Mouse (Mus musculus): ENCODE results near the gene Farp2. TPM values are rescaled to one million over a fixed set of nuclear protein-coding genes. Genes with fewer than 3 reads are reported as not detected.

Gene Farp2
- polyA plus RNA-seq, 1 experiment: 6.3 TPM

DNA sequence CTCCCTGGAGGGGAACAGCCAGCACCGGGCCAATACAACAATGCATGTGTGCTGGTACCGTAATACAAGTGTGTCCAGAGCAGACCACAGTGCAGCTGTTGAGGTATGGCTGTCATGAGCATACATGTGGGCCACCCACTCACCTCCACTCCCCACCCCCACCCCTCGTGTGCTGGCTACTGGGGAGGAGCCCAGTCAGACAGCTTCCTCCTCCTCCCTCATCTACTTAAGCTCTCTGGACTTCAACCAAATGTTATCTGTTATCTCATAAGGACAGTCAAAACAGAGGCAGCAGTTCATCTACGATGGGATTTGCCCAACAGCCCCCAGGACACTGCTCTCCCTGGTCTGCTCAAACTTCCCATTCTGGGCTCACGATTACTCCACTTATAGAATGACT, 107.1 kb downstream of the Farp2 start:
- Histone ChIP-seq H3K4me1 (ENCODE audit: control insufficient read depth, insufficient read depth, low read length) (no peaks in the 10 kb centered on the region), H3K27ac (ENCODE audit: insufficient read depth, low read length) (no peak overlapping the region), H3K27me3 (ENCODE audit: control insufficient read depth, insufficient read depth, low read length) (no peaks in the 10 kb centered on the region), H3K4me3 (replicated peaks; ENCODE audit: insufficient read depth, low read depth, low read length) (no peak overlapping the region)
- DNase-seq: no peak
- 82% methylated on average over 5 of the region's 5 CpGs for whole genome bisulfite sequencing
- TF ChIP-seq CTCF (IDR thresholded peaks at IDR 0.05; ENCODE audit: borderline replicate concordance, insufficient read depth, low read depth, low read length) (no peak), POLR2A (IDR thresholded peaks at IDR 0.05; ENCODE audit: borderline replicate concordance, insufficient read depth, low read length) (no peak)

DNA sequence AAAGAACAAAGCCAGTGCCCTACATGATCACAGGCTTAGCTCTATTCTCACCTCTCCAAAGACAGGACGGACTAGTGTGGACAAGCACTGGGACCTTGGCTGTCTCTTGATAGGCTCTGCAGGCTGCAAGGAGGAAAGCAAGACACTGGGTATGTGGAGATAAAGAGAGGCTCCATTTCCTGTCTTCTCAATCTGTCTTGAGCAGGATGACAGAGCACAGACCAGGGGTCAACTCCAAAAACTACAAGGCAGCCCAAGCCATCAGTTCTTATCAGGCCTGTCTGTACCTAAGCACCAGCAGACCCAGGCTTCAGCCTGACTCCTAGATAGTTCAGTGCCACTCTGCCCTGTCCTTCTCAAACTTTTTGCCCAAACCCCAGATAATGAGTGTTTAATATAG, 112.6 kb downstream of the Farp2 start:
- no peak overlapping the region for H3K27ac ChIP-seq (ENCODE audit: insufficient read depth, low read length)
- TF ChIP-seq POLR2A (IDR thresholded peaks at IDR 0.05; ENCODE audit: borderline replicate concordance, insufficient read depth, low read length): no peak
- TF ChIP-seq CTCF (IDR thresholded peaks at IDR 0.05; ENCODE audit: borderline replicate concordance, insufficient read depth, low read depth, low read length): no peak
- WGBS: 97% methylated on average over 1 of the region's 1 CpGs

DNA sequence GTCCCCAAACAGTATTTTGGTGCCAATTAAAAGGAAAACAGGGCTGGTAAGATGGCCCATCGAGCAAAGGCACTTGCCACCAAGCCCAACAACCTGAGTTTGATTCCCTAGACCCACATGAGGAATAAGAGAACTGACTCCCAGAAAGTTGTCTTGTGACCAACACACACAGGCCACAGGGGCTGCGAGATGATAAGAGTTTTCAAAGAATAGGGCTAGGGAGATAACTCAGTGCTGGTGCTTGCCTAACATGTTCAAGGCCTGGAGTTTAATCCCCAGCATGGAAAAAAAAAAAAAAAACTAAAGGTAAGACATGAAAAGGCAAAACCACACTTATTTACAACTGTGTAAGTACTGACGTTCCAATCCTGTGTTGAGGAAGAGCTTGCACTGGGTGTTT, 118.9 kb downstream of the Farp2 start:
- WGBS: 96% methylated on average over 3 of the region's 3 CpGs
- TF ChIP-seq POLR2A (IDR thresholded peaks at IDR 0.05; ENCODE audit: borderline replicate concordance, insufficient read depth, low read length): no peak
- no peak for TF ChIP-seq CTCF (IDR thresholded peaks at IDR 0.05; ENCODE audit: borderline replicate concordance, insufficient read depth, low read depth, low read length)

More for the DNA sequence above, 112.6 kb downstream of the Farp2 start:
- no peak for DNase-seq
- Histone ChIP-seq H3K4me1 (ENCODE audit: control insufficient read depth, insufficient read depth, low read length) (no peaks in the 10 kb centered on the region), H3K4me3 (replicated peaks; ENCODE audit: insufficient read depth, low read depth, low read length) (no peak overlapping the region), H3K27me3 (ENCODE audit: control insufficient read depth, insufficient read depth, low read length) (no peaks in the 10 kb centered on the region)

DNA sequence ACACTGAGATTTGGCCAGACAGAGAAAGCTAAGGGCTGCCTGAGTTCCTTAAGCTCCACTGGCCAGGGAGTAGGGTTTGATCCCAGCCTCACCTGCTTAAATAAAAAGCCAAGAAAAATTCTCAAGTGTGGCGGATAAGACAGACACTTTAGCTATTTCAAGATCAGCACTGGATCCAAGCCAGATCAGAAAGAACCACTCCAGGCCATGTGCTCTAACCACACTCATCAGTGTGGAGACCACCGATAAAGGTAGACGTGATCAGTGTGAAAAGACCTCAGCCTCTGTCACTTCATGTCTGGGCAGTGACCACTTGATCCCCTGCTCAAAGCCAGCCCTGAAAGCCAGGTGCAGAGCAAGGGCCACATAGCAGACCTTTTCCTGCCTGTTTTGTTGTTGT, 120.8 kb downstream of the Farp2 start:
- TF ChIP-seq POLR2A (IDR thresholded peaks at IDR 0.05; ENCODE audit: borderline replicate concordance, insufficient read depth, low read length) (no peak), CTCF (IDR thresholded peaks at IDR 0.05; ENCODE audit: borderline replicate concordance, insufficient read depth, low read depth, low read length) (no peak)
- no peak for DNase-seq
- 57% methylated on average over 3 of the region's 3 CpGs for WGBS

More for the DNA sequence above, 118.9 kb downstream of the Farp2 start:
- H3K4me1 ChIP-seq (ENCODE audit: control insufficient read depth, insufficient read depth, low read length): peaks cover 6% of the 10 kb centered on the region; the same call in 1 of the 2 replicates
- no peaks in the 10 kb centered on the region for H3K27me3 ChIP-seq (ENCODE audit: control insufficient read depth, insufficient read depth, low read length)
- DNase-seq: no peak
- H3K4me3 ChIP-seq (replicated peaks; ENCODE audit: insufficient read depth, low read depth, low read length): no peak overlapping the region
- no peak overlapping the region for H3K27ac ChIP-seq (ENCODE audit: insufficient read depth, low read length)

DNA sequence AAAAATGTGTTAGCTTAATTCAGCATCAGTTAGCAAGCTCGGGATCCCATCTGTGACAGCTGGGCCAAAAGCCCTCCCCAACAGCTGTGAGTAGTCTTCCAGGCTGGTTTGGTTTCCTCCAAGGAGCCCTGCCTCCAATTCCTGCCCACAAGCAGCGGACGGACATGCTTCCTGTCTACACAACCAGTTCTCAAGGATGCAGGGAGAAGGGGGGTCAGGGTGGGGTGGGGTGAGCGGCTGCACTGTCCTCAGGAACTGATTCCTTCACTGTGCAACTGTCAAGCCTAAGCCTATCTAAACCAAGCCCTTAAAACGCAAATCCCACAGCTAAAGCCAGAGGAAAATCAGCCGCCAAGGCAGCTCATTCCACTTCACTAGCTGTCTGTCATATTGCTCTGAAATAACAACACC, 122.6 kb downstream of the Farp2 start:
- Histone ChIP-seq H3K4me1 (ENCODE audit: control insufficient read depth, insufficient read depth, low read length) (peaks cover 6% of the 10 kb centered on the region; the same call in 1 of the 2 replicates), H3K27me3 (ENCODE audit: control insufficient read depth, insufficient read depth, low read length) (no peaks in the 10 kb centered on the region), H3K4me3 (replicated peaks; ENCODE audit: insufficient read depth, low read depth, low read length) (peak overlapping the region; percentile 54), H3K27ac (ENCODE audit: insufficient read depth, low read length) (peak overlapping the region; percentile 26)
- WGBS: 1% methylated on average over 6 of the region's 6 CpGs
- no peak for TF ChIP-seq POLR2A (IDR thresholded peaks at IDR 0.05; ENCODE audit: borderline replicate concordance, insufficient read depth, low read length)
- peak; percentile 30 for DNase-seq

More for the DNA sequence above, 120.8 kb downstream of the Farp2 start:
- Histone ChIP-seq H3K4me3 (replicated peaks; ENCODE audit: insufficient read depth, low read depth, low read length) (no peak overlapping the region), H3K27ac (ENCODE audit: insufficient read depth, low read length) (no peak overlapping the region), H3K27me3 (ENCODE audit: control insufficient read depth, insufficient read depth, low read length) (no peaks in the 10 kb centered on the region), H3K4me1 (ENCODE audit: control insufficient read depth, insufficient read depth, low read length) (peaks cover 6% of the 10 kb centered on the region; the same call in 1 of the 2 replicates)

DNA sequence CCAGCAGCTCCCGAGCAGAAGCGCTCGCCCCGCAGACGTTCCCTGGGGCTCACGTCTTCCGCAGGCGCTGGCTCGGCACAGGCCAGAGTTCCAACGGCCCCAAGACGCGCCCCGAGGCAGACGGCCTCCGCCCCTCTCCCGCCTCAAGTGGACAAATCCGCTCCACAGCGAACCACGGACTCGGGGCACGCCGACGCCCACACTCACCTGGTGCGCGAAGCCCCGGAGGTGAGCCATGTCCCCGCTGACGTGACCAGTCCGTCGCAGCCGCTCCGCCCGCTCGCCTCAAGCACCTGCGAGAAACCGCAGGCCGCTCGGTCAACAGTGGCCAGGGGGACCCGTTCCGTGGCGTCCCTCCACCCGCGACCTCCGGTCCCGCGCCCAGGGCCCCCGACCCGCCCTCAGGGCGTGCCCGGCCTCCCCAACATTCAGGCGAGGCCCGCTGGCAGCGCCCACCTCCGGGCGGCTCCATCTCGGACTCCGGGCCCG, 123.3 kb downstream of the Farp2 start:
- Histone ChIP-seq H3K27ac (ENCODE audit: insufficient read depth, low read length) (peak overlapping the region; percentile 26), H3K27me3 (ENCODE audit: control insufficient read depth, insufficient read depth, low read length) (no peaks in the 10 kb centered on the region), H3K4me3 (replicated peaks; ENCODE audit: insufficient read depth, low read depth, low read length) (peak overlapping the region; percentile 54), H3K4me1 (ENCODE audit: control insufficient read depth, insufficient read depth, low read length) (peaks cover 6% of the 10 kb centered on the region; the same call in 1 of the 2 replicates)
- TF ChIP-seq POLR2A (IDR thresholded peaks at IDR 0.05; ENCODE audit: borderline replicate concordance, insufficient read depth, low read length): no peak
- no peak for TF ChIP-seq CTCF (IDR thresholded peaks at IDR 0.05; ENCODE audit: borderline replicate concordance, insufficient read depth, low read depth, low read length)
- under 1% methylated on average over 58 of the region's 58 CpGs for WGBS
- no peak for DNase-seq

DNA sequence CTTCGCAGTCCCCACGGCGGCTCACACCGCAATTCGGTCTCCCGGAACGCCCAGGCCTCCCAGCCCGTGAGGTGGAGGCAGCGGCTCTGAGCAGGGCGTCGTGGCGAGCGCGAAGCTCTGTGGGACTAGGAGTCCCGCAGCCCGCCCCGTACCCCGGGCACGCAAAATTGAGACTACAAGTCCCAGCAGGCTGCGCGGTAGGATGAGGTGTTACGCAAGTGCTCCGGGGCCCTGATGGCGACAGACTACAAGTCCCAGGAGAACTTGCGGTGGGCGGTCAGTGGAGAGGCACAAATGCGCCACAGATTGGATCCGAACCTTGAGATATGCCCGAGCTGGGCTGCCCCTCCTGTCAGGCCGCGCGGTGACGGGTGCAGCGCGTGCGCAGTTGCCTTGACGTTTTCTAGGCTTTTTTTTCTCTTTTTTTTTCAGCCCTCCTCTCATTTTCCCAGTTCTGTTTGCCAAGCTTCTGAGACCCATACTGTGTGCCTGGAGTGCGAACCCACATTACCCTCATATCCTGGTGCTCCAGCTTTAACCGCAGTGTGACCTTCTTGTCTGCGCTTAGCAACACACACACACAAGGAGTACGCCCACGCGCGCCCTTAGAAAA, 123.8 kb downstream of the Farp2 start:
- Histone ChIP-seq H3K27ac (ENCODE audit: insufficient read depth, low read length) (peak overlapping the region; percentile 93), H3K4me1 (ENCODE audit: control insufficient read depth, insufficient read depth, low read length) (peaks cover 6% of the 10 kb centered on the region; the same call in 1 of the 2 replicates), H3K27me3 (ENCODE audit: control insufficient read depth, insufficient read depth, low read length) (no peaks in the 10 kb centered on the region), H3K4me3 (replicated peaks; ENCODE audit: insufficient read depth, low read depth, low read length) (peak overlapping the region; percentile 91)
- under 1% methylated on average over 44 of the region's 44 CpGs for WGBS
- DNase-seq: peak; percentile 98 to 100
- TF ChIP-seq POLR2A (IDR thresholded peaks at IDR 0.05; ENCODE audit: borderline replicate concordance, insufficient read depth, low read length): peak; percentile 60
- TF ChIP-seq CTCF (IDR thresholded peaks at IDR 0.05; ENCODE audit: borderline replicate concordance, insufficient read depth, low read depth, low read length): no peak

All from cerebellum, adult 2 months (tissue).